Mouse (Mus musculus) embryonic facial prominence, embryonic 12.5 days (tissue): Measurements from ENCODE around the gene Gm13696. TPM values are rescaled to one million over a fixed set of nuclear protein-coding genes. Genes with fewer than 3 reads are reported as not detected.
"Not testable (repeated sequence)": the region's sequence is repeated elsewhere in the genome, so short reads cannot be mapped to it uniquely, and the experiment has no call there.

Source experiments
- ATAC-seq: fragments of 200-750 bp; cut with Nextera tagmentation; 2 replicates; pipeline ENCODE4 v1.8.0; 2017; ENCODE audit not compliant: insufficient number of reproducible peaks, insufficient read depth, low FRiP score, low TSS enrichment
- H3K27ac ChIP-seq: fragments of 300-500 bp; sonication (generic); 2 replicates; pipeline ENCODE4 v1.5.1; 2016; ENCODE audit warnings: mild to moderate bottlenecking
- H3K27me3 ChIP-seq: fragments of 300-500 bp; sonication (generic); 2 replicates; pipeline ENCODE4 v1.6.1; 2016; ENCODE audit warnings: mild to moderate bottlenecking, moderate library complexity
- H3K36me3 ChIP-seq: fragments of 300-500 bp; sonication (generic); 2 replicates; pipeline ENCODE4 v1.6.1; 2016; ENCODE audit warnings: mild to moderate bottlenecking
- H3K4me1 ChIP-seq: fragments of 300-500 bp; sonication (generic); 2 replicates; pipeline ENCODE4 v1.6.1; 2016
- H3K4me2 ChIP-seq: fragments of 300-500 bp; sonication (generic); replicated peaks from 2 replicates; pipeline ENCODE4 v1.6.1; 2016; ENCODE audit warnings: mild to moderate bottlenecking, moderate library complexity
- H3K4me3 ChIP-seq: fragments of 300-500 bp; sonication (generic); 2 replicates; pipeline ENCODE4 v1.5.1; 2016; ENCODE audit warnings: mild to moderate bottlenecking
- H3K9ac ChIP-seq: fragments of 300-500 bp; sonication (generic); 2 replicates; pipeline ENCODE4 v1.6.1; 2016; ENCODE audit warnings: mild to moderate bottlenecking, moderate library complexity
- H3K9me3 ChIP-seq: fragments of 300-500 bp; sonication (generic); 2 replicates; pipeline ENCODE4 v1.6.1; 2016; ENCODE audit warnings: mild to moderate bottlenecking, moderate library complexity
- WGBS: fragments of 180-500 bp; shearing (Covaris S2); methylation state at CpG from one replicate; pipeline ENCODE4 v1.1.7; 2016; 5-methylcytosine and 5-hydroxymethylcytosine counted together
- polyA plus RNA-seq: library from polyadenylated mRNA; unstranded; fragments of >200 nt; fragmentation: Nextera tagmentation; extraction: Ambion mirVana; gene quantifications from 2 replicates; pipeline ENCODE4 v1.2.1, GENCODE M21; 2016

Gene Gm13696
- polyA plus RNA-seq, 1 experiment from 2014 or later, result not detected

DNA sequence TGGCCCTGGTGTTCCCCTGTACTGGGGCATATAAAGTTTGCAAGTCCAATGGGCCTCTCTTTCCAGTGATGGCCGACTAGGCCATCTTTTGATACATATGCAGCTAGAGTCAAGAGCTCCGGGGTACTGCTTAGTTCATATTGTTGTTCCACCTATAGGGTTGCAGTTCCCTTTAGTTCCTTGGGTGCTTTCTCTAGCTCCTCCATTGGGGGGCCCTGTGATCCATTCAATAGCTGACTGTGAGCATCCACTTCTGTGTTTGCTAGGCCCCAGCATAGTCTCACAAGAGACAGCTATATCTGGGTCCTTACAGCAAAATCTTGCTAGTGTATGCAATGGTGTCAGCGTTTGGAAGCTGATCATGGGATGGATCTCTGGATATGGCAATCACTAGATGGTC is 21.6 kb downstream of the Gm13696 start:
- not testable (repeated sequence) for H3K36me3 ChIP-seq, H3K27ac ChIP-seq, ATAC-seq, H3K4me1 ChIP-seq, H3K27me3 ChIP-seq, H3K4me2 ChIP-seq, H3K4me3 ChIP-seq, H3K9me3 ChIP-seq, H3K9ac ChIP-seq
- WGBS, result 88% methylated on average over 2 of the region's 3 CpGs

DNA sequence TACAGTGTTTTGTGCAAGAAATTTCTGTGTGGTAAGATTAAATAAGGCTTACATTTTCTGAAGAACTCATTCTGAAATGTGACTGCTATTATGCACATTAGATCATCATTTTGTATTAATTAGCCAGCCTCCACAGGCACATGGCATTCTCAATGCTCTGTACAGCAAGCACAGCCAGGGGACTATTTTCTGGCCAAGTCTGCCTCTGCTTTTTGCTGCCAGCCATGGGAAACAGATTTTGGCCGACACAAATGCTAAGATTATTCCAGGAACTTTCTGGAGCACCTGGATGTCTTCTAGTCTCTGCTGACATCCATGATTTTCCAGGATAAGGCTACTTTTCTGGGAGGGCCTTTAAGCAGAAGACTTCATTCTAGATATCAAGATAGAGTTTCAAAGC is 36.0 kb downstream of the Gm13696 start:
- H3K4me1 ChIP-seq, result no peaks in the 10 kb centered on the region
- H3K27ac ChIP-seq, result no peak overlapping the region
- H3K4me2 ChIP-seq, result no peak overlapping the region
- no peaks in the 10 kb centered on the region for H3K27me3 ChIP-seq
- no peaks in the 10 kb centered on the region for H3K36me3 ChIP-seq
- H3K4me3 ChIP-seq, result no peak overlapping the region
- H3K9ac ChIP-seq, result no peak overlapping the region
- H3K9me3 ChIP-seq, result no peaks in the 10 kb centered on the region
- 58% methylated on average over 1 of the region's 1 CpGs for WGBS
- ATAC-seq, result no peak

DNA sequence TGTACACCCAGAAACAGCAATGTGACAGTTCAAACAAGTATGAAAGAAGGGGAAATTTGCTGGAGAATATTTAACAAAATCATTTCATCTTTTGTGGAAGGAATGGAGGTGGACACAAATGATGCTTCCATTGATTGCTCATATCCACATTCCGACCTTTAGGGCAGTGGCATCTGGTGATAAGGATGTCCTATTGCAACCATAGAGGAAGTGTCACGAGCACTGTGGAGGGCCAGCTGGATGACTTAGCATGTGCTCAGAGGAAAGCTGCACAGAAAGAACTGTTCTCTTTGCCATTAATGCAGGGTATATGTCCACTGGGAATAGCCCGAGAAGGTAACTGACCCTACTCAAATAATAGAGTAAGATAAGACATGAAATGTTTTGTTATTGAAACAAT is 36.9 kb downstream of the Gm13696 start:
- no peak for ATAC-seq
- H3K27me3 ChIP-seq, result no peaks in the 10 kb centered on the region
- WGBS, result 59% methylated on average over 3 of the region's 3 CpGs
- no peak overlapping the region for H3K4me3 ChIP-seq
- H3K9ac ChIP-seq, result no peak overlapping the region
- H3K4me2 ChIP-seq, result no peak overlapping the region
- H3K9me3 ChIP-seq, result no peaks in the 10 kb centered on the region
- no peaks in the 10 kb centered on the region for H3K4me1 ChIP-seq
- H3K27ac ChIP-seq, result no peak overlapping the region
- H3K36me3 ChIP-seq, result no peaks in the 10 kb centered on the region

DNA sequence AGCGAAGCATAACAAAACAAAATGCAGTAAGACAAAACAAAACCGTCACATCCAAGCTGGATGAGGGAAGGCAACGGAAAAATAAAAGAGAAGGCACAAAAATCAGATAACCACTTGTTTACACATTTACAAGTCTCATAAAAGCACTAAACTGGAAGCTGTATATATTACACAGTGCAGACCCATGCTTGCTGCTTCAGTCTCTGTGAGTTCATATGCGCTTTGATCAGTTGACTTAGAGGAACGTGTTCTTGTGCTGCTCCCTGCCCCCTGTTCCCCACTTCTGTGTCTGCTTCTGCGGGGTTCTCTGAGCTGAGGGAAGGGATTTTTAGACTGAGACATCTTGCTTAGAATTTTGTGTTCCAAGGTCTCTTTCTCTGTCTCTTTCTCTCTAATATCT is 41.6 kb downstream of the Gm13696 start:
- Histone ChIP-seq H3K4me1 (no peaks in the 10 kb centered on the region), H3K4me3 (no peak overlapping the region), H3K27me3 (no peaks in the 10 kb centered on the region), H3K27ac (no peak overlapping the region), H3K36me3 (no peaks in the 10 kb centered on the region), H3K9ac (no peak overlapping the region), H3K9me3 (no peaks in the 10 kb centered on the region), H3K4me2 (no peak overlapping the region)
- no peak for ATAC-seq
- 74% methylated on average over 6 of the region's 6 CpGs for WGBS

DNA sequence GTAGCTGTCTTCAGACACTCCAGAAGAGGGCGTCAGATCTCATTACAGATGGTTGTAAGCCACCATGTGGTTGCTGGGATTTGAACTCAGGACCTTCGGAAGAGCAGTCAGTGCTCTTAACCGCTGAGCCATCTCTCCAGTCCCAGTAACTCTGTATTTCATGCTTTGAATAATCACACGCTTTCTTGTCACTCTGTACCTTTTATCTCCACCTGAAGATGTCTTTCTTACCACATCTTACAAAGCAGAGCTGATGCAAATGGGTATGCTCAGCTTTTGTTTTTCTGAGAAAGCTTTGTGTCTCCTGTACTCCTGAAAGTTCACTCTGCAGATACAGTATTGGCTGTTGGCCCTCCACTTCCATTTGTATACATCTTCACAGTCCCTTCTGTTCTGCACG is 43.4 kb downstream of the Gm13696 start:
- not testable (repeated sequence) for H3K4me1 ChIP-seq, H3K4me3 ChIP-seq, ATAC-seq, H3K9me3 ChIP-seq, H3K9ac ChIP-seq, H3K36me3 ChIP-seq, H3K27me3 ChIP-seq, H3K27ac ChIP-seq, H3K4me2 ChIP-seq
- whole genome bisulfite sequencing, result 79% methylated on average over 5 of the region's 5 CpGs

DNA sequence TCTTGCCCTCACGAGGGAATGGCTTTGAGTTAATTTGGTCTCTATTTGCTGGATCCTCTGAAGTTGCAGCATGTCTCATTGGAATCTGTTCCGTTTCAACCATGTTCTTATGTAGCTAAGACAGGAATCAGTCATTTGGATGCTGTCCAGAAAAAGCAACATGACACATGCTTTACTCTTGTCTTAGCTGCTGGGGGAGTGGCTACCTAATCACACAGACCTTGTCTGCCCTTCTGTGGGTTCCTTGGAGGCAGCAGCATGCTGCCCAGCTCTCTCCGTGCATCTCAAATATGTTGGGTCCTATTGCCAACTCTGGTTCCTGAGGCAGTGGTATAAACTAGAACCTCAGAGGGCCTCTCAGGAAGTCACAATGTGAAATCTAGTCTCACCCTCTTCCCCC is 45.4 kb downstream of the Gm13696 start:
- Histone ChIP-seq H3K36me3 (no peaks in the 10 kb centered on the region), H3K27ac (no peak overlapping the region), H3K27me3 (no peaks in the 10 kb centered on the region), H3K9me3 (no peaks in the 10 kb centered on the region), H3K4me1 (no peaks in the 10 kb centered on the region), H3K9ac (no peak overlapping the region), H3K4me2 (no peak overlapping the region), H3K4me3 (no peak overlapping the region)
- no peak for ATAC-seq
- WGBS, result 56% methylated on average over 3 of the region's 3 CpGs

DNA sequence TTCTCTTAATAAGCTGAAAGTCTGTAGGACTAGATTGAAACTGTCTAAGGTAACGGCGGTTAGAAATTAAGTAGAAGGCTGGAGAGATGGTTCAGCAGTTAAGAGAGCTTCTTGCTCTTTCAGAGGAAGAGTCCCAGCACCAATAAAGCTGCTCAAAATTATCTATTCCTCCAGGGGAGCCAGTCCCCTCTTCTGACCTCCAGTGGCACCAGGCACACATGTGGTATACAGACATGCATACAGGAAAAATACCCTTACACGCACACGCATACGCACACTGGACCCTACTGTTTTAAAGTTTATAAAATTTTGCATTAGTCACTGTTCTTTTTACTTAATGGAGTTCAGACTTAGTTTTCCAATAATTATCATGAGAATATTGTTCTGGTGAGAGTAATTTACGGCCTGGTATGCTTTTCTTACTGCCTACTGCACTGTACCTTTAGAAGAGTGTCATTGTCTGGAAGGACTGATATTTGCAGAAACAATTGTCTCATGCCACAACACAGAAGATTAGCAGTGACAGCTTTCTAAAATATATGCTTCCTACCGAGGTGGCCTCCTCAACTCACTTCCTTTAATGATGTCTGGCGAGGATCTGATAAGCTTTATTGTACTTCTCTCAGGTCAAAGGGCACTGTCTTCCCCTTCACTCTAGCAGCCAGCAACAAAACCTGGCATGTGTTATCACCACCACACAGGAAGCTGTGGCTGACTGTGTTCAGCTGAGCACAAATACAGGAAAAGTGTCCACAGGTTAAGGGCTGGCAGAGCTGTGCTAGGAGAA is 46.8 kb downstream of the Gm13696 start:
- Histone ChIP-seq H3K9ac (no peak overlapping the region), H3K9me3 (no peaks in the 10 kb centered on the region), H3K36me3 (no peaks in the 10 kb centered on the region), H3K27me3 (no peaks in the 10 kb centered on the region), H3K4me1 (no peaks in the 10 kb centered on the region), H3K27ac (no peak overlapping the region), H3K4me2 (no peak overlapping the region), H3K4me3 (no peak overlapping the region)
- 66% methylated on average over 8 of the region's 8 CpGs for WGBS
- ATAC-seq, result no peak

DNA sequence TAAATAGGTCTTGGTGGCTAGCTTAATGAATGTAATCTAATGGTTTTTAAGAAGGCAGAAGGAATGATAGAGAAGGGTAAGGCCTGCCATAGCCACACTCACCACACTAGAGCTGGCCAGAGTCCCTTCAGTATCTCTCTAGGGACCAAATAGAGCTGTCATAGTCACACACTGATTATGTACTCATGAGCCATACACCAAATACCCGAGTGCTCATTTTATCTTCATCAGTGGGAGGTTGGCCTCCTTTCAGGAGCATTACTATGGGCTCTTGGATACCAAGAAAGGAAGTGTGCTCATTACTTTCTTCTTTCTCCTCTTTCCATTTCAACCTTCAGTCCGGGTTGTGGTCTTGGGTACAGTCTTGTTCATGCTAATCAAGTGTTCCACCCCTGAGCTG is 49.0 kb downstream of the Gm13696 start:
- no peaks in the 10 kb centered on the region for H3K9me3 ChIP-seq
- no peak for ATAC-seq
- no peak overlapping the region for H3K27ac ChIP-seq
- H3K36me3 ChIP-seq, result no peaks in the 10 kb centered on the region
- H3K4me1 ChIP-seq, result no peaks in the 10 kb centered on the region
- H3K4me3 ChIP-seq, result no peak overlapping the region
- H3K4me2 ChIP-seq, result no peak overlapping the region
- no peaks in the 10 kb centered on the region for H3K27me3 ChIP-seq
- no peak overlapping the region for H3K9ac ChIP-seq
- 86% methylated on average over 2 of the region's 2 CpGs for WGBS

DNA sequence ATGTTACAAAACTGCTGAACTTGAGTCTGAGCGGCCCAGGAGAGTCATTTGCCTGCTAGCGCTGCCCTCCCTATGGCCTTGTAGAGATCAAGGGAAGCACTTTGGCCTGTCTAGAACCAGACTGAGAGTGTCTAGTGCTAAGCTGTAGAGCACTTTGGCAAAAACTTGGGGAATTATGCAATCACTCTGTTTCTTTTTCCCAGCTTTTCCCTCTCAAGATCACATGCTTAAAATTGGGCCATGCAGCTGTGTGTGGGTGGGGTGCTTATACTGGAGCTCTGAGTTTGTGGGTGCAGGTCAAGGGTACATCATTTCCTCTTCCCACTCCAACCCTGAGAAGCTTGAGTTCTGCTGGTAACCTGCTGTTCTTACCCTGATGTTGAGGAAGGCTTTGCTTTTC is 50.0 kb downstream of the Gm13696 start:
- Histone ChIP-seq H3K4me1 (no peaks in the 10 kb centered on the region), H3K27ac (no peak overlapping the region), H3K9ac (no peak overlapping the region), H3K27me3 (no peaks in the 10 kb centered on the region), H3K36me3 (no peaks in the 10 kb centered on the region), H3K9me3 (no peaks in the 10 kb centered on the region), H3K4me2 (no peak overlapping the region), H3K4me3 (no peak overlapping the region)
- WGBS, result 74% methylated on average over 2 of the region's 2 CpGs
- no peak for ATAC-seq

DNA sequence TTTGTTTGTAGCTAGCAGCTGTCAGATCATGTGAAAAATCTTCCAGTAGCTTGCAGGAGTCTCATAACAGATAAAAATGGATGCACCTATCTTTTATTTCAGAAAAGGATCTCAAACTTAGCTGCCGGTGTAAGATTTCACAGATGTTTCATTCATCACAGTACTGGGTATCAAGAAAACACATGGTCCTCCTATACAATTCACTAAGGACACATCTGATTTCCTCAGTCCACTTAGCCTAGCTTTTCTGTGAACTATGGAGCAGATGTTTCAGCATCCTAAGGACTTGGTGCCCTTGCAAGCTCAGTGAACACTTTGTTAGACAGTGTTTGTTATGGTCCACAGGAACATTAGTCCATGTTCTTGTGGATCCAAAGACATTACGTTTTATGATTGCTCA is 50.4 kb downstream of the Gm13696 start:
- ATAC-seq, result no peak
- Histone ChIP-seq H3K9ac (no peak overlapping the region), H3K27me3 (no peaks in the 10 kb centered on the region), H3K4me1 (no peaks in the 10 kb centered on the region), H3K36me3 (no peaks in the 10 kb centered on the region), H3K27ac (no peak overlapping the region), H3K4me2 (no peak overlapping the region), H3K9me3 (no peaks in the 10 kb centered on the region), H3K4me3 (no peak overlapping the region)
- WGBS, result 84% methylated on average over 2 of the region's 2 CpGs
